Mouse (Mus musculus) stomach, postnatal 0 days (tissue): ENCODE results near the gene Ash1l.

Experiments used
- CTCF ChIP-seq: IDR thresholded peaks from 2 replicates; pipeline ENCODE4 v1.5.1; 2016; ENCODE audit warnings: antibody characterized with exemption, low read depth, mild to moderate bottlenecking, moderate library complexity
- EP300 ChIP-seq: optimal IDR thresholded peaks from 2 replicates; pipeline ENCODE3; 2016; ENCODE audit warnings: antibody characterized with exemption

DNA sequence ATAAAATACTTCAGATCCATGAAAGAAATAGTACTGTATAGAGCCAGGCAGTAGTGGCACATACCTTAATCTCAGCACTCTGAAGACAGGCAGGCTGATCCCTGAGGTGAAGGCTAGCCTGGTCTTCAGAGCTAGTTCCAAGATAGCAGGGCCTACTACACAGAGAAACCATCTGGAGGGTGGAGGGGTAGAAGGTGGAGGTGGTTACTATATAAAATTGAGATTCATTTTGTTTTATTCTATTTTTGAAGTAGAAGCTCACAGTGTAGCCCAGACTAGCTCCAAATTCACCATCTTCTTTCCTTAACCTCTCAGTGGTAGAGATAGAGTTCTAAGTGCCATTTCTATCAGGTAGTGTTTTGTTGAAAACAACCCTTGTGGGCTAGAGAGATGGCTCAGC lies 116.8 kb downstream of the Ash1l start:
- TF ChIP-seq CTCF (no peak), EP300 (no peak)
